ENCODE assay signal across 13 mouse cellular contexts in the genomic region with DNA sequence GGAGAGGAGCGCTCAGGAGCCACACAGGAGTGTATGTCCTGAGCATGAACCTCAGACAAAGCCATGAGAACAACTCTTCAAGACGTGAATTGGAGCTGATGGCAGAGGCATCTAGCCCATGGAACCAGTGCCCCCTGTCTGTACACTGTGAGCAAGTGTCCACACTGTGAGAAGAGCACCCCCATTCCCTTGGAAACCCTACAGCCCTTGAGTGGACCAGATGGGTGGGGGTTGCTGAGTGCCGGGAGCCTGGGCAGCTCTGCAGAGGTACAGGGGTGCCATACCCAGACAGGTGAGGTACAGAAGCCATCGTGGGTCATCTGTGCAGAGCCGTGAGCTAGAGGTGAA. TPM values are rescaled to one million over a fixed set of nuclear protein-coding genes. Genes with fewer than 3 reads are reported as not detected.
A peak's percentile ranks its signal among the peaks of the same experiment; 100 is the strongest.
DNase-seq lines count a peak whose midpoint lies in the region; ATAC-seq lines count a peak whose summit lies in the region.
"Had no signal": no experiment of that assay in that cellular context is flagged by ENCODE, and none has a peak within 500 bp of the region (broad histone marks: within the 10 kb centered on the region; RNA-seq: fewer than 3 reads in every experiment).

No protein-coding gene starts in this region.

- peaks cover 15% of the 10 kb centered on the region for H3K4me1 ChIP-seq in lung, embryonic 16.5 days (replicated peaks; ENCODE audit: control insufficient read depth, insufficient read depth, low read length)
- H3K4me1 ChIP-seq in hindbrain, embryonic 16.5 days (ENCODE audit: control insufficient read depth, insufficient read depth, low read depth, low read length) = peaks cover 17% of the 10 kb centered on the region
- H3K4me1 ChIP-seq in neural tube, embryonic 15.5 days = peaks cover 29% of the 10 kb centered on the region

- no peak overlapping the region for H3K4me3 ChIP-seq in lung, embryonic 16.5 days (ENCODE audit: low read length)
- H3K4me3 ChIP-seq in hindbrain, embryonic 16.5 days (ENCODE audit: low read length) = no peak overlapping the region
- H3K4me3 ChIP-seq in neural tube, embryonic 15.5 days (replicated peaks) = no peak overlapping the region

- ATAC-seq in lung, embryonic 16.5 days (ENCODE audit: low read depth) = peak; percentile 32; the same call in 1 of the 2 replicates
- ATAC-seq in hindbrain, embryonic 16.5 days = peak; percentile 32
- peak; percentile 16; the same call in 1 of the 2 replicates for ATAC-seq in neural tube, embryonic 15.5 days (ENCODE audit: low FRiP score)
- no peak for ATAC-seq in megakaryocyte-erythroid progenitor cell, adult 5-6 weeks (replicated peaks; ENCODE audit: low FRiP score, low TSS enrichment, poor library complexity, severe bottlenecking)

- intact Hi-C loops in gastrocnemius, postnatal 36 days (cut with DNase I) = no loop called here

- no peak overlapping the region for H3K4me2 ChIP-seq in lung, embryonic 16.5 days (ENCODE audit: low read depth, low read length)
- H3K4me2 ChIP-seq in hindbrain, embryonic 16.5 days (ENCODE audit: low read length) = no peak overlapping the region
- no peak overlapping the region for H3K4me2 ChIP-seq in neural tube, embryonic 15.5 days

- H3K27ac ChIP-seq in lung, embryonic 16.5 days (ENCODE audit: low read length) = no peak overlapping the region
- 0 out of 2 replicates have a peak overlapping the region, but pooled peaks have one; percentile 18 for H3K27ac ChIP-seq in hindbrain, embryonic 16.5 days (ENCODE audit: low read depth, low read length)
- no peak overlapping the region for H3K27ac ChIP-seq in neural tube, embryonic 15.5 days (replicated peaks)

- DNase-seq in gastrocnemius, postnatal 25 days = peak; percentile 4
- no peak for DNase-seq in gastrocnemius, postnatal 36 days
- DNase-seq in lung, postnatal 10 days = no peak
- no peak for DNase-seq in embryo, embryonic 9.5 days (ENCODE audit: extremely low spot score)
- DNase-seq: gastrocnemius, postnatal 10 days; layer of hippocampus, adult 9-11 months; liver had no signal

- WGBS in lung, embryonic 16.5 days = 60% methylated on average over 5 of the region's 5 CpGs
- WGBS in hindbrain, embryonic 16.5 days = 56% methylated on average over 5 of the region's 5 CpGs
- 67% methylated on average over 5 of the region's 5 CpGs for WGBS in neural tube, embryonic 15.5 days

- no peaks in the 10 kb centered on the region for H3K27me3 ChIP-seq in lung, embryonic 16.5 days (ENCODE audit: control insufficient read depth, insufficient read depth, low read depth, low read length)
- H3K27me3 ChIP-seq in hindbrain, embryonic 16.5 days (replicated peaks; ENCODE audit: control insufficient read depth, insufficient read depth, low read length) = no peaks in the 10 kb centered on the region
- H3K27me3 ChIP-seq in neural tube, embryonic 15.5 days (replicated peaks) = no peaks in the 10 kb centered on the region

- H3K36me3 ChIP-seq in lung, embryonic 16.5 days (ENCODE audit: control insufficient read depth, insufficient read depth, low read length) = no peaks in the 10 kb centered on the region
- no peaks in the 10 kb centered on the region for H3K36me3 ChIP-seq in hindbrain, embryonic 16.5 days (ENCODE audit: control insufficient read depth, insufficient read depth, low read length)
- no peaks in the 10 kb centered on the region for H3K36me3 ChIP-seq in neural tube, embryonic 15.5 days
- H3K36me3 ChIP-seq: G1E had no signal

- no peaks in the 10 kb centered on the region for H3K9me3 ChIP-seq in lung, embryonic 16.5 days (ENCODE audit: control insufficient read depth, low read length)
- H3K9me3 ChIP-seq in hindbrain, embryonic 16.5 days (ENCODE audit: control insufficient read depth, low read length) = no peaks in the 10 kb centered on the region
- H3K9me3 ChIP-seq in neural tube, embryonic 15.5 days (replicated peaks) = no peaks in the 10 kb centered on the region
- H3K9me3 ChIP-seq: G1E had no signal

- no peak overlapping the region for H3K9ac ChIP-seq in lung, embryonic 16.5 days (ENCODE audit: low read length)
- no peak overlapping the region for H3K9ac ChIP-seq in hindbrain, embryonic 16.5 days (ENCODE audit: low read depth, low read length)
- H3K9ac ChIP-seq in neural tube, embryonic 15.5 days (replicated peaks) = no peak overlapping the region

RNA-seq across cellular contexts. Expression of a gene that starts 11.9 kb away (rescaled TPM):
- total RNA-seq in gastrocnemius, postnatal 25 days (2021) = 100 to 1,000 TPM; 125 to 163 TPM
- total RNA-seq in gastrocnemius, postnatal 36 days (2021) = 100 to 1,000 TPM; 167 to 178 TPM
- 21.1 and 22.2 TPM in 2 replicates for polyA plus RNA-seq in lung, embryonic 16.5 days (2015; fragmentation: Nextera tagmentation; extraction: Ambion mirVana)
- 128 and 133 TPM in 2 replicates for polyA plus RNA-seq in hindbrain, embryonic 16.5 days (2015; fragmentation: Nextera tagmentation; extraction: Ambion mirVana)
- 111 and 135 TPM in 2 replicates for polyA plus RNA-seq in neural tube, embryonic 15.5 days (2015; fragmentation: Nextera tagmentation; extraction: Ambion mirVana)
- not detected in 2 replicates for total RNA-seq in megakaryocyte-erythroid progenitor cell, adult 5-6 weeks (2014; fragmentation: Nextera tagmentation)
- total RNA-seq in megakaryocyte-erythroid progenitor cell, adult 5-6 weeks (2017) = not detected in 2 replicates
- polyA plus RNA-seq: G1E had no signal

RNA-seq across cellular contexts. Expression of a gene that starts 25.7 kb away (rescaled TPM):
- total RNA-seq in gastrocnemius, postnatal 25 days (2021) = 1 to 10 TPM; 8.0 to 10.0 TPM
- 10 to 100 TPM in 1 of 2 experiments, 1 to 10 TPM in 1; 7.2 to 10.8 TPM for total RNA-seq in gastrocnemius, postnatal 36 days (2021)
- 19.4 and 20.2 TPM in 2 replicates for polyA plus RNA-seq in lung, embryonic 16.5 days (2015; fragmentation: Nextera tagmentation; extraction: Ambion mirVana)
- 20.6 and 21.9 TPM in 2 replicates for polyA plus RNA-seq in hindbrain, embryonic 16.5 days (2015; fragmentation: Nextera tagmentation; extraction: Ambion mirVana)
- polyA plus RNA-seq in neural tube, embryonic 15.5 days (2015; fragmentation: Nextera tagmentation; extraction: Ambion mirVana) = 19.3 and 21.2 TPM in 2 replicates
- total RNA-seq in megakaryocyte-erythroid progenitor cell, adult 5-6 weeks (2014; fragmentation: Nextera tagmentation) = 12.0 and 14.7 TPM in 2 replicates
- total RNA-seq in megakaryocyte-erythroid progenitor cell, adult 5-6 weeks (2017) = 14.5 and 22.5 TPM in 2 replicates

RNA-seq across cellular contexts. Expression of a gene that starts 35.0 kb away (rescaled TPM):
- 10 to 100 TPM; 88.0 to 97.0 TPM for total RNA-seq in gastrocnemius, postnatal 25 days (2021)
- total RNA-seq in gastrocnemius, postnatal 36 days (2021) = 100 to 1,000 TPM in 1 of 2 experiments, 10 to 100 TPM in 1; 94.7 to 104 TPM
- 88.9 and 93.4 TPM in 2 replicates for polyA plus RNA-seq in lung, embryonic 16.5 days (2015; fragmentation: Nextera tagmentation; extraction: Ambion mirVana)
- 80.9 and 84.8 TPM in 2 replicates for polyA plus RNA-seq in hindbrain, embryonic 16.5 days (2015; fragmentation: Nextera tagmentation; extraction: Ambion mirVana)
- 82.8 and 93.1 TPM in 2 replicates for polyA plus RNA-seq in neural tube, embryonic 15.5 days (2015; fragmentation: Nextera tagmentation; extraction: Ambion mirVana)
- 70.2 and 80.7 TPM in 2 replicates for total RNA-seq in megakaryocyte-erythroid progenitor cell, adult 5-6 weeks (2014; fragmentation: Nextera tagmentation)
- 122 and 164 TPM in 2 replicates for total RNA-seq in megakaryocyte-erythroid progenitor cell, adult 5-6 weeks (2017)

RNA-seq across cellular contexts. Expression of a gene that starts 55.7 kb away (rescaled TPM):
- not detected for total RNA-seq in gastrocnemius, postnatal 25 days (2021)
- total RNA-seq in gastrocnemius, postnatal 36 days (2021) = not detected
- 0.14 TPM in 1 of 2 replicates, not detected in the other for polyA plus RNA-seq in lung, embryonic 16.5 days (2015; fragmentation: Nextera tagmentation; extraction: Ambion mirVana)
- polyA plus RNA-seq in hindbrain, embryonic 16.5 days (2015; fragmentation: Nextera tagmentation; extraction: Ambion mirVana) = 0.13 and 0.15 TPM in 2 replicates
- polyA plus RNA-seq in neural tube, embryonic 15.5 days (2015; fragmentation: Nextera tagmentation; extraction: Ambion mirVana) = 0.24 and 0.26 TPM in 2 replicates
- total RNA-seq in megakaryocyte-erythroid progenitor cell, adult 5-6 weeks (2014; fragmentation: Nextera tagmentation) = not detected in 2 replicates
- total RNA-seq in megakaryocyte-erythroid progenitor cell, adult 5-6 weeks (2017) = not detected in 2 replicates
- total RNA-seq: G1E; gastrocnemius, postnatal 10 days had no signal
- polyA plus RNA-seq: G1E; urinary bladder, adult 2 months had no signal

Comparison
In these comparisons a context has a peak if more than half of its experiments do, and no peak if none do; other contexts are left out.
1. RNA of a gene that starts 11.9 kb away (total RNA-seq): 167 to 178 TPM in gastrocnemius, postnatal 36 days and 125 to 163 TPM in gastrocnemius, postnatal 25 days; not detected in megakaryocyte-erythroid progenitor cell, adult 5-6 weeks; every median in the first group is over 100 times any median in the second.